Mouse (Mus musculus) neutrophil, adult 65 days (primary cell): Measurements from ENCODE around the gene Wbp2nl. TPM values are rescaled to one million over a fixed set of nuclear protein-coding genes. Genes with fewer than 3 reads are reported as not detected.

ENCODE experiments used
- total RNA-seq: library from RNA; stranded (reverse); gene quantifications from 2 replicates; pipeline ENCODE4 v1.2.4, GENCODE M21; 2023

The Wbp2nl gene
- not detected in 2 replicates for total RNA-seq

GRCm38 (mm10) chr15:82298764-82299561 lies at the start of gene Wbp2nl:
TSS of gene Wbp2nl (plus strand) at chr15:82298954.

GRCm38 (mm10) chr15:82252097-82252496 lies 46.7 kb upstream of the Wbp2nl start, which contains the start of gene 1500009C09Rik:
TSS of gene 1500009C09Rik (plus strand) at chr15:82252397.

GRCm38 (mm10) chr15:82274593-82274926 lies 24.2 kb upstream of the Wbp2nl start, which contains the start of gene Sept3:
TSS of gene Sept3 (plus strand) at chr15:82274893.

GRCm38 (mm10) chr15:82338593-82339112 lies 39.9 kb downstream of the Wbp2nl start, which contains the start of the genes Naga, Pheta2 and Smdt1:
TSS of gene Naga (minus strand) at chr15:82338925.
TSS of gene Pheta2 (plus strand) at chr15:82338942.
TSS of gene Smdt1 (plus strand) at chr15:82338959.

GRCm38 (mm10) chr15:82354126-82354945 lies 55.6 kb downstream of the Wbp2nl start, which contains the start of gene Ndufa6:
TSS of gene Ndufa6 (minus strand) at chr15:82354322.

Other genes with a start within 250 kb of the Wbp2nl start
- gene 4930407I10Rik, start 239.8 kb upstream of the Wbp2nl start, total RNA-seq: not detected in 2 replicates
- gene Mei1, start 229.0 kb upstream of the Wbp2nl start, total RNA-seq: not detected in 2 replicates
- gene Ccdc134, start 171.0 kb upstream of the Wbp2nl start, total RNA-seq: 10.6 and 19.5 TPM in 2 replicates
- gene Srebf2, start 151.8 kb upstream of the Wbp2nl start, total RNA-seq: 71.2 and 99.3 TPM in 2 replicates
- not detected in 2 replicates for gene Shisa8, start 86.1 kb upstream of the Wbp2nl start, total RNA-seq
- 0.63 and 1.0 TPM in 2 replicates for gene Tnfrsf13c, start 74.6 kb upstream of the Wbp2nl start, total RNA-seq
- 10.1 and 10.9 TPM in 2 replicates for gene Cenpm, start 54.2 kb upstream of the Wbp2nl start, total RNA-seq
- not detected in 2 replicates for gene 1500009C09Rik, start 46.6 kb upstream of the Wbp2nl start, total RNA-seq
- not detected in 2 replicates for gene Sept3, start 24.1 kb upstream of the Wbp2nl start, total RNA-seq
- gene Naga, start 40.0 kb downstream of the Wbp2nl start, total RNA-seq: 81.3 and 94.9 TPM in 2 replicates
- 0.47 and 0.79 TPM in 2 replicates for gene Pheta2, start 40.0 kb downstream of the Wbp2nl start, total RNA-seq
- 69.9 and 76.6 TPM in 2 replicates for gene Smdt1, start 40.0 kb downstream of the Wbp2nl start, total RNA-seq
- 69.4 and 71.0 TPM in 2 replicates for gene Ndufa6, start 55.4 kb downstream of the Wbp2nl start, total RNA-seq
- gene Cyp2d22, start 81.3 kb downstream of the Wbp2nl start, total RNA-seq: 0.57 and 1.6 TPM in 2 replicates
- not detected in 2 replicates for gene Cyp2d11, start 95.1 kb downstream of the Wbp2nl start, total RNA-seq
- not detected in 2 replicates for gene Cyp2d10, start 108.2 kb downstream of the Wbp2nl start, total RNA-seq
- gene Cyp2d9, start 134.5 kb downstream of the Wbp2nl start, total RNA-seq: not detected in 2 replicates